Mouse (Mus musculus): ENCODE data around the gene Wnt7b. TPM values are rescaled to one million over a fixed set of nuclear protein-coding genes. Genes with fewer than 3 reads are reported as not detected.

Wnt7b gene
- polyA plus RNA-seq (2012; ENCODE audit: low replicate concordance): not detected in 2 replicates

GRCm38 (mm10) chr15:85582356-85582910 lies at the start of gene Wnt7b:
TSS of gene Wnt7b (minus strand) at chr15:85582473.

GRCm38 (mm10) chr15:85503127-85503526 lies 79.1 kb downstream of the Wnt7b start, which contains the start of gene 7530416G11Rik:
TSS of gene 7530416G11Rik (minus strand) at chr15:85503227.

Other genes starting within 250 kb of the Wnt7b start
- 31.1 and 56.5 TPM in 2 replicates for gene Atxn10, start 246.2 kb downstream of the Wnt7b start, polyA plus RNA-seq (2012; ENCODE audit: low replicate concordance)
- gene 7530416G11Rik, start 79.2 kb downstream of the Wnt7b start, polyA plus RNA-seq (2012; ENCODE audit: low replicate concordance): not detected in 2 replicates
- not detected in 2 replicates for gene Ppara, start 152.5 kb upstream of the Wnt7b start, polyA plus RNA-seq (2012; ENCODE audit: low replicate concordance)
- gene Cdpf1, start 229.2 kb upstream of the Wnt7b start, polyA plus RNA-seq (2012; ENCODE audit: low replicate concordance): 10.1 and 21.8 TPM in 2 replicates
- 0.02 TPM in 1 of 2 replicates, not detected in the other for gene Pkdrej, start 239.3 kb upstream of the Wnt7b start, polyA plus RNA-seq (2012; ENCODE audit: low replicate concordance)
- 1.4 and 3.0 TPM in 2 replicates for gene Ttc38, start 249.8 kb upstream of the Wnt7b start, polyA plus RNA-seq (2012; ENCODE audit: low replicate concordance)